Mouse (Mus musculus): Measurements from ENCODE around the gene Zdhhc16.
A peak's percentile ranks its signal among the peaks of the same experiment; 100 is the strongest.
"Not testable (repeated sequence)": the region's sequence is repeated elsewhere in the genome, so short reads cannot be mapped to it uniquely, and the experiment has no call there.

The Zdhhc16 gene

DNA sequence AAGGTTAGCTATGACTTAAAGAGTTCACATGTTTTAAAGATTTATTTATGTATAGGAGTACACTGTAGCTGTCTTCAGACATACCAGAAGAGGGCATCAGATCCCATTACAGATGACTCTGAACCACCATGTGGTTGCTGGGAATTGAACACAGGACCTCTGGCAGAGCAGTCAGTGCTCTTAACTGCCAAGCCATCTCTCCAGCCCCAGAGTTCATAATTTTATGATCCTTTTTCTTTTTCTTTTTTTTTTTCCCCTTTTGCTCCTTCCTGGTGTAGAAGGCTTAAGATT, 18.7 kb upstream of the Zdhhc16 start:
- DNase-seq, result not testable (repeated sequence)

GRCm38 (mm10) chr19:41915294-41915693, 18.0 kb upstream of the Zdhhc16 start:
- no peak for DNase-seq

GRCm38 (mm10) chr19:41916853-41917252, 16.4 kb upstream of the Zdhhc16 start:
- no peak for DNase-seq

DNA sequence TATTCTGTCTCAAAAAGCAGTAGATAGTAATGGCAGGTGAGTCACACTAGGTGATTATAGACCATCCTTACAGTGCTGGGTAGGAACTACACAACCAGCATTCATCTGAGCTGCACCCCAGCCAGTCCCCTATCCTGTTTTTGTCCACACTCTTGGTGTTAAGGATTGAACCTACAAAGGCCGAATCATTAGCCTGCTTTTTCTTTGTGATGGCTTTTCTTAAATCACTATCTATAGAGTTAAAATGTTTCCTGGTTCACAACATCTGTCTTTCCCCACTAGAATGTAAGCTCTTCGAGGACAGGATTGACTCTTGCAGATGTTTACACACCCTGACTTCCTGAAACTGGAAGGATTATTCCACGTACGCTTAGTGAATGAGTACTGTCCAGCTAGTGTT, 13.8 kb upstream of the Zdhhc16 start:
- DNase-seq, result no peak

GRCm38 (mm10) chr19:41920412-41921067, 12.7 kb upstream of the Zdhhc16 start:
- DNase-seq, result no peak

DNA sequence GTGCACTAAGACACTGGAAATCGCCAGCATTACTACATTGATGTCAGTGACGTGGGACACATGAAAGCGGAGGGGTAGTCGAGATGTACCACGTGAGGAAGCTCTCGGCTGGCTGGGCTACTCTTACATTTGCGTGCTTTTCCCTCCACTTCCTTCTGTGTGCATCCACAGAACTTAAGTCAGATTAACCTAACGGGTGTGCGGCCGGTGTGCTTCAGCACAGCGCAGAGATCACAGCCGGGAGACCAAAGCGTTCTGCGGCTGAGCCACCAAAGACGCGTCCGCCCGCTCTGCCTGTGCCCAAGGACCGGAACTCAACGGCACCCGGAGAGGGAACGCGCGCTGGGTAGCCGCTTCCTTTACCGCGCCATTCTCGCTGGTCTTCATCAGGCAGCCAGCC, 594 bp upstream of the Zdhhc16 start:
- DNase-seq, result no peak

GRCm38 (mm10) chr19:41934124-41934523, 844 bp downstream of the Zdhhc16 start:
- DNase-seq, result no peak

GRCm38 (mm10) chr19:41935921-41936320, 2.6 kb downstream of the Zdhhc16 start:
- DNase-seq, result no peak

GRCm38 (mm10) chr19:41938539-41938938, 5.3 kb downstream of the Zdhhc16 start:
- no peak for DNase-seq

- no peak for DNase-seq
Observed at GRCm38 (mm10) chr19:41943841-41944240, 10.6 kb downstream of the Zdhhc16 start.

DNA sequence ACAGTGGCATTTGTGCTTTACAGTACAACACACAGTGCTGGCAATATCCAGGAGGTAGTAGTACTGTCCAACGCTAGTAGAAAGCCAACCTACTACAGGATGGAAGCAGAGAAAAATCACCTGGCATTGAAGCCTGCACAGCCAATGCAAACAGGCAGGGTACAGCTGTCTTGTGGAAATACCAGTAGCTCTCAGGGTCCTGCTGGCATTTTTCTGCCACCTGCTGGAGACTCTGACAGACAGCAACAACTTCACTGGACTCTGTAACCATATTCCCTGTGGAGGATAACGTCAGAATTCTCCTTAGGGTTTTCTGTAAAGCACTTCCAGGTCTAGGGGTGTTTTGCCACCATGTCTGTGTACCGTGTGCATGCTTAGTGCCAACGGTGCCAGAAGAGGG, 19.0 kb downstream of the Zdhhc16 start:
- DNase-seq, result no peak

DNA sequence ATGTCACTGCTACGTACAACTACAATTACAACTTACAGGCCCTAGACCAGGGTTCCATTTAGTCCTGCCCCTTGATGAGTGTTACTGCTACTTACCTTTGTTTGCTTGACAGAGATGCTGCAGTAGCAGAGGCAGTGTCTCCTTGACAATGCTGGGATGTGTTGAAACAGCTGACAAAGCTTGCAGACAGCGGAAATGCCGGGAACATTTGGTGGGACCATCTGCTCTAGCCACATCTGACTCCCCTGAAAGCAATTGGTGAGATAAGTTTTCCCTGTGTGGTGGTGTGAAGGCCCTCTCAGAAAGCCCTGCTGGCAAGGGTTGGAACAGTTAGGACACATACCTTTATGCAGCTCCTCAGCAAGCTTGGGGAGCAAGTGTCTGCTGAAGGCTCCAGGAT, 20.3 kb downstream of the Zdhhc16 start:
- DNase-seq, result no peak

DNA sequence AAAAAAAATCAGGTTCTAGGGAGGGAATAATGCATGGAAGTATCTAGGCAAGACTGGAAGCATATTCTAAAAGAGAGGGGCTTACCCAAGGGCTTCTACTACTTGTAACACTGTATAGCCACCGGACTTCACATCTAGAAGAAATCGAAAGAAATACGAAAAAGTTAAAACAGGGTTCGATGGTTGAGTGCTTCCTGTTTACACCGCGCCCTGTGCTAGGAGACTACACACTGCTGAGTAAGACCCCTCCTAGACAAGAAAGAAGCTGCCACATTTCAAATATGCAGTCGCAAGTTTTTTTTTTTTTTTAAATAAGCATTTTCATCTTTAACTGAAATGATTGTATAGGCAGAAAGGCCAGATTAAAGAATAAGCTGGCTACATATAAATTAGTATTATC, 36.3 kb downstream of the Zdhhc16 start:
- DNase-seq, result no peak

DNA sequence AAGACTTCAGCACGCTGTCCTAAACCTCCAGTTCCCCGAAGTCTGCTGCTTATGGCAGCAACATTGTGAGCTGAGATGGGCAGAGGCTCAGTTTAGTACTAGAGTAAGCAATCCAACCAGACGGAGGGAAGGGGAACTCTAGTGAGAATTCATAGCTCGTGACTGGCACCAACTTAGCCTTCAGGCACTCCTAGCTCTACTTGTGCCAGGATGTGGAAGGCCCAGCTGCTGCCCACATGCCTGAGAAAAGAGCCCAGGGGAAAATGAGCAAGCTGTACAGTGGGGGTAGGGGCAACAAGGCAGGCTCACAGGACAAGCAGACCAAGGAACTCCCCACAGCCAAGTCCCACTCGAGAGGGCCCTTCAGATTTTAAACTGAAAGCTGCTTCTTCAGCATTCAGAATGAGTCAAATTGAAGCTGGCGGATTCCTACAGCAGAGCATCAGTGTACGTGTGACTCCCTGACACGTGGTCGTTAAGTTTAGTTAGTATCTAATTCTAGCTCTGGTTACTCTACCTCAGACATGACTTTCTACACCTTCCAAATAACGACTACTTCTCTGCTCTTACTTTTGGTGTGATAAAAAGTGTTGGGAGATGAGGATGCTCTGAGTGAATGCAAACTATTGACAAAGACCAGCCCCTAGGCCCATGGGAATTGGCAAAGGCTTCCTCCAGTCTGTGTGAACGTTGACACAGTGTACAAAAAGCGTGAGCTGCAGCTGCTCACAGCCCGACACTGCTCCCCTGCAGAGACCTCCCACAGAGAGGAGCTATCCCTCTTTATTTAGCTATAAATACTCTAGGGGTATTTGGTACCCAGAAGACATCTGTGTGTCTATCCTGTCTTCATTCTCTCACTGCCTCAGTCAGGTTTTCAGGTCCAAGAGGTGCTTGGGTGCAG, 40.9 kb downstream of the Zdhhc16 start:
- DNase-seq, result no peak

GRCm38 (mm10) chr19:41980422-41980818, 47.1 kb downstream of the Zdhhc16 start:
- no peak for DNase-seq

DNA sequence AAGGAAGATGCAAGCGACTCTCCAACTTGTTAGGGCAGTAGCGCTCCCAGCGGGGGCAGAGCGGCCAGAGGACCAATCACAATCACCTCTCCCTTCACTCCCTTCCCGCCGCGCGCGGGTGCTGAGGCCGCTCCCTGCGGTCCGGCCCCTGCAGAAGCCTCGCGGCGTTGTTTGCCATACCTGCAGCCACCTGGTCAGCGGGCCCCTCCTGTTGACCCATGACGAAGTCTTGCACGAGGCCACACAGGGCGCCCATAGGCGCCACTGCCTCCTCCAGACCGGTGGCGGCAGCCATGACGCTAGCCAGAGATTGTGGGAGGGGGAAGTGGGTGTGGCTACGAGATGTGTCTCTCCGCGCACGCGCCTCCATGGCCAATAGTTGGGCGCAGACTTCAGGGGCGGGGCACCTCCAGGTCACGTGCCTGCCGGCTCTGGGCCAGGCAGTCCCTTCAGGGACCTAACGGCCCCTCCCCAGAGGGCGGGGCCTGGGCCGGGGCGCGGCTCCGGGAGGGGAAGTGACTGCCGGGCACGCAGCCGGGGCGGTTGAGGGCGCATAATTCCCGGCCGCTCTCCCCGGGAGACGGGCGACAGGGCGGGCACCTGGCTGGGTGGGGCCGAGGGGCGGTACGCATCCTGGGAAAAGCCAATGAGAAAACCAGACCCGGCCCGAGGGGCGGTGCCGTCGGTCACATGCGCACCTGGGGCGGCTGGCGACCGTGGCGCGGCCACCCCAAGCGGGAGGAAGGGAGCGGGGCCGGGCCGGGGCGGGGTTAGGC, 47.7 kb downstream of the Zdhhc16 start, which contains the start of gene Mms19:
Gene Mms19 (minus strand): TSS at position 339 of the 776 bp plus-strand sequence.
- peak; percentile 96 for DNase-seq

DNA sequence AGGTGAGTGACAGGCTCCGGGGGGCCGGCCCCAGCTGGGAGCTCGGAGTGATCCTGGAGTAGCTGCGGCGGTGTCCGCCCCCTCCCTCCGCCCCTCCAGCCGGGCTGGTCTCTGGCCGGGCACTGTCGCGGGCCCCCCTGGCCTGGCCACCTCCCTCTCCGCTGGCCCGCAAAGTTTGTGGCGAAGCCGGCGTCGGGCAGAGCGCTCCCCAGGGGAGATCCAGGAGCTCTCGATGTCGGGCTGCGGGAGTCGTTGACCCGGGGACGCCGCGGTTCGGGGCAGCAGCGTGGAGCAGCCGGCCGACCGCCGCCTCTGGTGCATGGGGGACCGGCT, 48.3 kb downstream of the Zdhhc16 start, which contains the start of gene Ubtd1:
Gene Ubtd1 (plus strand): TSS at position 169 of the 333 bp plus-strand sequence.
- DNase-seq, result no peak

GRCm38 (mm10) chr19:41981931-41982790, 48.9 kb downstream of the Zdhhc16 start:
- peak; percentile 53 for DNase-seq

- DNase-seq, result no peak
Observed at GRCm38 (mm10) chr19:41982791-41983150, 49.5 kb downstream of the Zdhhc16 start.

DNA sequence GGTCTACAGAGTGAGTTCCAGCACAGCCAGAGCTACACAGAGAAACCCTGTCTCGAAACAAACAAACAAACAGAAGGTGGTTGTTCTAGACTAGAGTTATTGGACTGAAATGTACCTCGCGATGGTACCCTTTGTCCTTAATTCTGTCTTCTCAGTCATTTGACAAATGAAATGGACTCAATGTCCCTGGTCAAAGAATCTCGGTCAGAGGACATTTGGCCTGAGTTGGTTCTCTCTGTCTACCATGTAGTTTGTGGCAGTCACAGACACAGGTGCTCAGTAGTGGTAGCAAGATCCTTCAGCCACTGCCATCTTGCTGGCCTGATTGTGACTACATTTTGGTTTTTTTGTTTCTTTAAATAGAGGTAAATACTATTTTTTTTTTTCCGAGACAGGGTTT, 52.7 kb downstream of the Zdhhc16 start:
- no peak for DNase-seq

DNA sequence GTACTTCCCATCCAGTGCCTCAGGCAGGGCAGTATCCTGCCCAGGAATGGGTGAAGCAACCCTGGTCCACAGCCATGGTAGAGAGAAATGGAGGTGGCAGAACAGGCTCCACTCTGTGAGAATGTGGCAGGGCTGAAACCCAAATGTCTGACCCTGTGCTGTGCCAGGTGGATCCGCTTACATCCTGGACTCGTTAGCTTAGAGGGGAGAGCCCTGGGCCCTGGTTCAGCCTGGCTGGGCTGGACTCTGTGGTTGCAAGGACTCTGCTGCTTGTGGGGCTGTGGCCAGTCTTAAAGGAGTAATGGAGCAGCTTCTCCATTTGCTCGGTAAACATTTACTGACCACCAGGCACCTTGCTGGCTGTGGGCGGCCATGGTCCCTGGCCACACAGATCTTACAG, 53.9 kb downstream of the Zdhhc16 start:
- DNase-seq, result no peak

DNA sequence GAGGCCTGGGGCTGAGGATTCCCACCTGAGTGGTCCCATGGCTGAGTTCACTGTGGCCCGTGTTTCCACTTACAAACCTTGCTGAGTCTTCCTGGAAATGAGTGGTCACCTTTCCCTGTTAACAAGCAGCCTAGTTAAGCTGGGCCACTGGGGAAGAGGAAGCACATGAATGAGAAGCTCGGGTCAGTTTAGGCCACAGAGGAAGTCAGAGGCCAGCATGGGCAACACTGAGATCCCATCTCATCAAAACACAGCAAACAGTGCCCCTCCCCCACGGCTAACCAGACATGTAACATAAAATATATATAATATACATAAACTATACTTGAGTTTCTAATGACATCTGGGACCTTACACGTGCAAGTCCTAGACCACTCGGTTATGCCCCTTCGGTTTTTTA, 56.5 kb downstream of the Zdhhc16 start:
- no peak for DNase-seq

Measured in right cerebral cortex, postnatal 4 days (tissue).